Comparison of ENCODE assay signal across 31 mouse cellular contexts in genomic region chr4:136838026-136838425, GRCm38 (mm10). TPM values are rescaled to one million over a fixed set of nuclear protein-coding genes. Genes with fewer than 3 reads are reported as not detected.
A peak's percentile ranks its signal among the peaks of the same experiment; 100 is the strongest.
DNase-seq lines count a peak whose midpoint lies in the region; ATAC-seq and TF ChIP-seq lines count a peak whose summit lies in the region.
"Had no signal": no experiment of that assay in that cellular context is flagged by ENCODE, and none has a peak within 500 bp of the region (broad histone marks: within the 10 kb centered on the region; RNA-seq: fewer than 3 reads in every experiment).

No protein-coding gene starts in this region.

- no peaks in the 10 kb centered on the region for H3K9me3 ChIP-seq in forebrain, embryonic 14.5 days (replicated peaks; ENCODE audit: control insufficient read depth, low read length)
- H3K9me3 ChIP-seq in forebrain, postnatal 0 days (ENCODE audit: low read length), result no peaks in the 10 kb centered on the region
- no peaks in the 10 kb centered on the region for H3K9me3 ChIP-seq in lung, embryonic 14.5 days (ENCODE audit: low read depth, low read length)
- no peaks in the 10 kb centered on the region for H3K9me3 ChIP-seq in midbrain, embryonic 13.5 days
- H3K9me3 ChIP-seq: limb, embryonic 10.5 days; limb, embryonic 15.5 days; liver, embryonic 13.5 days; neural tube, embryonic 12.5 days had no signal

- DNase-seq in forebrain, embryonic 14.5 days (ENCODE audit: low spot score), result peak; percentile 73
- DNase-seq in forebrain, postnatal 0 days, result no peak
- peak; percentile 73 for DNase-seq in lung, embryonic 14.5 days
- no peak for DNase-seq in lung, adult 18-20 months
- no peak for DNase-seq in kidney, postnatal 25 days
- DNase-seq: adrenal gland, adult 2 months; adrenal gland, postnatal 36 days; cerebellum, adult 2 months; gastrocnemius, adult 2 months; gastrocnemius, postnatal 36 days; heart, adult 18-20 months; heart, postnatal 36 days; kidney, adult 11 months; kidney, postnatal 36 days; liver, embryonic 13.5 days; lung, adult 2 months; lung, postnatal 14 days; thymus, adult 18-20 months; thymus, postnatal 25 days had no signal

- WGBS in forebrain, embryonic 14.5 days, result 43% methylated on average over 9 of the region's 9 CpGs
- 50% methylated on average over 9 of the region's 9 CpGs for WGBS in forebrain, postnatal 0 days
- 51% methylated on average over 9 of the region's 9 CpGs for WGBS in lung, embryonic 14.5 days
- WGBS in midbrain, embryonic 13.5 days, result 65% methylated on average over 9 of the region's 9 CpGs
- WGBS in small intestine, adult 2 months, result 29% methylated on average over 9 of the region's 9 CpGs

- no peak overlapping the region for H3K4me2 ChIP-seq in forebrain, embryonic 14.5 days (ENCODE audit: low read length)
- no peak overlapping the region for H3K4me2 ChIP-seq in forebrain, postnatal 0 days (ENCODE audit: low read depth)
- no peak overlapping the region for H3K4me2 ChIP-seq in lung, embryonic 14.5 days
- H3K4me2 ChIP-seq in midbrain, embryonic 13.5 days (replicated peaks), result no peak overlapping the region
- H3K4me2 ChIP-seq: heart, embryonic 11.5 days; limb, embryonic 15.5 days; liver, embryonic 13.5 days had no signal

- no peak overlapping the region for H3K4me3 ChIP-seq in forebrain, embryonic 14.5 days (ENCODE audit: low read depth, low read length)
- no peak overlapping the region for H3K4me3 ChIP-seq in forebrain, postnatal 0 days (ENCODE audit: low read depth, low read length)
- no peak overlapping the region for H3K4me3 ChIP-seq in lung, embryonic 14.5 days (ENCODE audit: low read depth, low read length)
- H3K4me3 ChIP-seq in midbrain, embryonic 13.5 days (replicated peaks), result no peak overlapping the region
- H3K4me3 ChIP-seq in small intestine, adult 2 months (ENCODE audit: low read depth, low read length), result no peak overlapping the region
- H3K4me3 ChIP-seq: gastrocnemius, adult 2 months; limb, embryonic 15.5 days; liver, embryonic 13.5 days; myocyte; neural tube, embryonic 12.5 days had no signal

- H3K27ac ChIP-seq in forebrain, embryonic 14.5 days (ENCODE audit: low read depth, low read length), result peak overlapping the region; percentile 100; the same call in 1 of the 2 replicates
- no peak overlapping the region for H3K27ac ChIP-seq in forebrain, postnatal 0 days (ENCODE audit: low read depth, low read length)
- no peak overlapping the region for H3K27ac ChIP-seq in lung, embryonic 14.5 days (ENCODE audit: low read depth)
- peak overlapping the region; percentile 99 for H3K27ac ChIP-seq in midbrain, embryonic 13.5 days
- peak overlapping the region; percentile 22; the same call in 1 of the 2 replicates for H3K27ac ChIP-seq in small intestine, adult 2 months (ENCODE audit: insufficient read depth, low read depth, low read length)
- H3K27ac ChIP-seq: gastrocnemius, adult 2 months; limb, embryonic 10.5 days; limb, embryonic 15.5 days; liver, embryonic 13.5 days; neural tube, embryonic 12.5 days; stomach, postnatal 0 days had no signal

- no peak for TF ChIP-seq POLR2A in small intestine, adult 2 months (IDR thresholded peaks at IDR 0.05; ENCODE audit: low read depth, low read length)

- no peak overlapping the region for H3K9ac ChIP-seq in forebrain, embryonic 14.5 days (ENCODE audit: low read length)
- no peak overlapping the region for H3K9ac ChIP-seq in forebrain, postnatal 0 days
- no peak overlapping the region for H3K9ac ChIP-seq in lung, embryonic 14.5 days
- H3K9ac ChIP-seq in midbrain, embryonic 13.5 days (replicated peaks), result no peak overlapping the region
- H3K9ac ChIP-seq: limb, embryonic 15.5 days; liver, embryonic 13.5 days; neural tube, embryonic 12.5 days had no signal

- no peaks in the 10 kb centered on the region for H3K27me3 ChIP-seq in forebrain, embryonic 14.5 days (replicated peaks; ENCODE audit: control insufficient read depth, insufficient read depth, low read length)
- H3K27me3 ChIP-seq in forebrain, postnatal 0 days (ENCODE audit: insufficient read depth, low read length), result no peaks in the 10 kb centered on the region
- peaks cover 32% of the 10 kb centered on the region for H3K27me3 ChIP-seq in lung, embryonic 14.5 days (ENCODE audit: insufficient read depth, low read length)
- 0 out of 2 replicates have a peak, but pooled peaks cover 6% of the 10 kb centered on the region for H3K27me3 ChIP-seq in midbrain, embryonic 13.5 days
- H3K27me3 ChIP-seq in small intestine, adult 2 months (ENCODE audit: control insufficient read depth, insufficient read depth, low read length), result no peaks in the 10 kb centered on the region; the same call in 1 of the 2 replicates

- H3K36me3 ChIP-seq in forebrain, embryonic 14.5 days (ENCODE audit: control insufficient read depth, insufficient read depth, low read length), result no peaks in the 10 kb centered on the region
- no peaks in the 10 kb centered on the region for H3K36me3 ChIP-seq in forebrain, postnatal 0 days (ENCODE audit: insufficient read depth)
- no peaks in the 10 kb centered on the region for H3K36me3 ChIP-seq in lung, embryonic 14.5 days (ENCODE audit: insufficient read depth)
- H3K36me3 ChIP-seq in midbrain, embryonic 13.5 days, result no peaks in the 10 kb centered on the region
- H3K36me3 ChIP-seq in small intestine, adult 2 months (ENCODE audit: control insufficient read depth, insufficient read depth, low read length), result no peaks in the 10 kb centered on the region
- H3K36me3 ChIP-seq: limb, embryonic 10.5 days; limb, embryonic 15.5 days; liver, embryonic 13.5 days; neural tube, embryonic 12.5 days had no signal

- H3K4me1 ChIP-seq in forebrain, embryonic 14.5 days (ENCODE audit: control insufficient read depth, insufficient read depth, low read length), result peaks cover 37% of the 10 kb centered on the region
- H3K4me1 ChIP-seq in forebrain, postnatal 0 days (ENCODE audit: insufficient read depth), result peaks cover 7% of the 10 kb centered on the region
- H3K4me1 ChIP-seq in lung, embryonic 14.5 days (ENCODE audit: insufficient read depth), result peaks cover 20% of the 10 kb centered on the region
- peaks cover 61% of the 10 kb centered on the region for H3K4me1 ChIP-seq in midbrain, embryonic 13.5 days (replicated peaks)
- peaks cover 35% of the 10 kb centered on the region for H3K4me1 ChIP-seq in small intestine, adult 2 months (ENCODE audit: control insufficient read depth, insufficient read depth, insufficient read length, low read length)

- ATAC-seq in forebrain, embryonic 14.5 days, result no peak
- ATAC-seq in forebrain, postnatal 0 days, result no peak
- no peak for ATAC-seq in lung, embryonic 14.5 days (ENCODE audit: insufficient read depth)
- no peak for ATAC-seq in midbrain, embryonic 13.5 days
- ATAC-seq: activated CD4-positive, CD25-positive, alpha-beta regulatory T cell, adult 4 months had no signal

- TF ChIP-seq CTCF in forebrain, postnatal 0 days (IDR thresholded peaks at IDR 0.05; ENCODE audit: low read depth), result no peak
- TF ChIP-seq CTCF in lung, embryonic 14.5 days (IDR thresholded peaks at IDR 0.05; ENCODE audit: low read depth), result no peak
- no peak for TF ChIP-seq CTCF in small intestine, adult 2 months (IDR thresholded peaks at IDR 0.05; ENCODE audit: extremely low read depth, insufficient read length, insufficient replicate concordance, low read depth, low read length)

RNA-seq across cellular contexts. Expression of gene Ephb2, which starts 2.2 kb away (rescaled TPM):
- 9.3 and 9.6 TPM in 2 replicates for polyA plus RNA-seq in forebrain, embryonic 14.5 days (2014; fragmentation: Nextera tagmentation; extraction: Ambion mirVana)
- 79.9 and 85.6 TPM in 2 replicates for total RNA-seq in forebrain, postnatal 0 days (2014; rRNA removed)
- 9.2 and 10.8 TPM in 2 replicates for polyA plus RNA-seq in forebrain, postnatal 0 days (2015; fragmentation: Nextera tagmentation; extraction: Ambion mirVana)
- 7.9 and 8.5 TPM in 2 replicates for polyA plus RNA-seq in lung, embryonic 14.5 days (2014; fragmentation: Nextera tagmentation; extraction: Ambion mirVana)
- polyA plus RNA-seq in midbrain, embryonic 13.5 days (2015; fragmentation: Nextera tagmentation; extraction: Ambion mirVana), result 20.3 and 25.0 TPM in 2 replicates
- 32.1 and 57.6 TPM in 2 replicates for polyA plus RNA-seq in small intestine, adult 2 months (2012; rRNA removed)
- polyA plus RNA-seq: activated CD4-positive, CD25-positive, alpha-beta regulatory T cell, adult 4 months had no signal

RNA-seq across cellular contexts. Expression of gene C1qb, which starts 48.0 kb away (rescaled TPM):
- polyA plus RNA-seq in forebrain, embryonic 14.5 days (2014; fragmentation: Nextera tagmentation; extraction: Ambion mirVana), result 45.2 and 45.8 TPM in 2 replicates
- 53.9 and 57.1 TPM in 2 replicates for total RNA-seq in forebrain, postnatal 0 days (2014; rRNA removed)
- polyA plus RNA-seq in forebrain, postnatal 0 days (2015; fragmentation: Nextera tagmentation; extraction: Ambion mirVana), result 67.4 and 78.2 TPM in 2 replicates
- polyA plus RNA-seq in lung, embryonic 14.5 days (2014; fragmentation: Nextera tagmentation; extraction: Ambion mirVana), result 46.0 and 53.0 TPM in 2 replicates
- 25.0 and 30.4 TPM in 2 replicates for polyA plus RNA-seq in midbrain, embryonic 13.5 days (2015; fragmentation: Nextera tagmentation; extraction: Ambion mirVana)
- 58.9 and 71.3 TPM in 2 replicates for polyA plus RNA-seq in small intestine, adult 2 months (2012; rRNA removed)
- total RNA-seq: CH12.LX, ES-E14 had no signal
- polyA plus RNA-seq: C2C12, myocyte had no signal

RNA-seq across cellular contexts. Expression of gene C1qc, which starts 54.8 kb away (rescaled TPM):
- 22.3 and 25.6 TPM in 2 replicates for polyA plus RNA-seq in forebrain, embryonic 14.5 days (2014; fragmentation: Nextera tagmentation; extraction: Ambion mirVana)
- 61.9 and 64.6 TPM in 2 replicates for total RNA-seq in forebrain, postnatal 0 days (2014; rRNA removed)
- polyA plus RNA-seq in forebrain, postnatal 0 days (2015; fragmentation: Nextera tagmentation; extraction: Ambion mirVana), result 46.1 and 49.3 TPM in 2 replicates
- 27.3 TPM in 2 replicates for polyA plus RNA-seq in lung, embryonic 14.5 days (2014; fragmentation: Nextera tagmentation; extraction: Ambion mirVana)
- polyA plus RNA-seq in midbrain, embryonic 13.5 days (2015; fragmentation: Nextera tagmentation; extraction: Ambion mirVana), result 13.6 and 16.2 TPM in 2 replicates
- 82.5 and 108 TPM in 2 replicates for polyA plus RNA-seq in small intestine, adult 2 months (2012; rRNA removed)
- total RNA-seq: CH12.LX, ES-E14 had no signal
- polyA plus RNA-seq: C2C12, myocyte had no signal

Comparison
In these comparisons a context has a peak if more than half of its experiments do, and no peak if none do; other contexts are left out.
1. DNase-seq: peak in forebrain, embryonic 14.5 days (single experiment) and lung, embryonic 14.5 days (single experiment); none in forebrain, postnatal 0 days (single experiment), lung, adult 18-20 months (0 of 2) and kidney, postnatal 25 days (0 of 2).
2. H3K27ac ChIP-seq: peak in forebrain, embryonic 14.5 days (single experiment), midbrain, embryonic 13.5 days (single experiment) and small intestine, adult 2 months (single experiment); none in forebrain, postnatal 0 days (single experiment) and lung, embryonic 14.5 days (single experiment).